27 mouse cellular contexts compared by ENCODE assay signal in the genomic region with DNA sequence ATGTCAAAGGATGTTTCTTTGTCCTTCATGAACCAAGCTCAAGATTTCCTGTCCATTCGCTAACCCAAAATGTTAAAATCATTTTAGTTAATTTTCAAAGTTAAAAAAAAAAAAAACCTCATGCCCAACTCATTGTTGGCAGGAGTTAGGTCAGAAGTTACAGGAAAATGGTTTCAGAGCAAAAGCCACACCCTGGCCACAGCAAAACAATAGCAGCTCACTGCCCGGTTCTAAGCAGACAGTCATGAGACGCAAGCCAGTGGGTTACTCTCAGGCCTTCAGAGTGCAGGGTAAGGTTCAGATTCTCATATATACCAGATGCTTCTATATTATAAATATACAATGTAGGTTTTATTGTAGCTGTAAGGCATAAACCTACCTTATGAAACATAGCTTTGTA. TPM values are rescaled to one million over a fixed set of nuclear protein-coding genes. Genes with fewer than 3 reads are reported as not detected.
DNase-seq lines count a peak whose midpoint lies in the region; ATAC-seq and TF ChIP-seq lines count a peak whose summit lies in the region.
"Had no signal": no experiment of that assay in that cellular context is flagged by ENCODE, and none has a peak within 500 bp of the region (broad histone marks: within the 10 kb centered on the region; RNA-seq: fewer than 3 reads in every experiment).

No protein-coding gene starts in this region.

- no peaks in the 10 kb centered on the region for H3K27me3 ChIP-seq in heart, adult 2 months (ENCODE audit: control insufficient read depth, insufficient read depth, low read length)
- H3K27me3 ChIP-seq in forebrain, embryonic 16.5 days (replicated peaks; ENCODE audit: control insufficient read depth, insufficient read depth, low read length), result no peaks in the 10 kb centered on the region; the same call in 1 of the 2 replicates
- H3K27me3 ChIP-seq: heart, embryonic 12.5 days; hindbrain, embryonic 13.5 days; liver, embryonic 15.5 days; Patski had no signal

- peak overlapping the region; percentile 56; the same call in 1 of the 2 replicates for H3K27ac ChIP-seq in heart, adult 2 months
- peak overlapping the region; percentile 40; the same call in 1 of the 2 replicates for H3K27ac ChIP-seq in cortical plate, adult 2 months (ENCODE audit: insufficient read depth, low read length)
- H3K27ac ChIP-seq in forebrain, embryonic 16.5 days (ENCODE audit: low read length), result no peak overlapping the region
- H3K27ac ChIP-seq: embryonic facial prominence, embryonic 13.5 days; forebrain, embryonic 12.5 days; hindbrain, embryonic 13.5 days; liver, embryonic 15.5 days; macrophage; midbrain, embryonic 10.5 days had no signal

- no peaks in the 10 kb centered on the region for H3K36me3 ChIP-seq in heart, adult 2 months (ENCODE audit: control insufficient read depth, insufficient read depth, low read length)
- no peaks in the 10 kb centered on the region for H3K36me3 ChIP-seq in forebrain, embryonic 16.5 days (ENCODE audit: control insufficient read depth, insufficient read depth)
- H3K36me3 ChIP-seq: embryonic facial prominence, embryonic 13.5 days; forebrain, embryonic 12.5 days; heart, embryonic 12.5 days; hindbrain, embryonic 13.5 days; liver, embryonic 15.5 days; midbrain, embryonic 10.5 days had no signal

- H3K9me3 ChIP-seq in forebrain, embryonic 16.5 days (ENCODE audit: control insufficient read depth, low read length), result no peaks in the 10 kb centered on the region
- H3K9me3 ChIP-seq: embryonic facial prominence, embryonic 13.5 days; forebrain, embryonic 12.5 days; heart, embryonic 12.5 days; hindbrain, embryonic 13.5 days; liver, embryonic 15.5 days; midbrain, embryonic 10.5 days had no signal

- H3K4me2 ChIP-seq in forebrain, embryonic 16.5 days (ENCODE audit: low read length), result no peak overlapping the region
- H3K4me2 ChIP-seq: embryonic facial prominence, embryonic 13.5 days; forebrain, embryonic 12.5 days; heart, embryonic 12.5 days; hindbrain, embryonic 13.5 days; liver, embryonic 15.5 days had no signal

- no peak overlapping the region for H3K4me3 ChIP-seq in heart, adult 2 months
- no peak overlapping the region for H3K4me3 ChIP-seq in cortical plate, adult 2 months (ENCODE audit: insufficient read depth, low read length)
- H3K4me3 ChIP-seq in forebrain, embryonic 16.5 days (replicated peaks; ENCODE audit: low read length), result no peak overlapping the region
- H3K4me3 ChIP-seq: embryonic facial prominence, embryonic 13.5 days; erythroblast, embryonic 14.5 days; forebrain, embryonic 12.5 days; heart, embryonic 12.5 days; hindbrain, embryonic 13.5 days; liver, embryonic 15.5 days; midbrain, embryonic 10.5 days; myocyte had no signal

- TF ChIP-seq CTCF in heart, adult 2 months (IDR thresholded peaks at IDR 0.05), result no peak
- TF ChIP-seq CTCF in cortical plate, adult 2 months (IDR thresholded peaks at IDR 0.05; ENCODE audit: extremely low read depth, insufficient read depth, low read length), result no peak

- ATAC-seq in forebrain, embryonic 16.5 days, result no peak
- ATAC-seq: inflammation-experienced regulatory T-cells, adult 6 months; midbrain, embryonic 16.5 days; Patski had no signal

- intact Hi-C loops in heart, adult 2 months (cut with DNase I), result no loop called here
- intact Hi-C loops in heart, postnatal 36 days (cut with DNase I), result no loop called here

- H3K4me1 ChIP-seq in heart, adult 2 months (ENCODE audit: control insufficient read depth, insufficient read depth, low read length), result peaks cover 1% of the 10 kb centered on the region
- H3K4me1 ChIP-seq in cortical plate, adult 2 months (ENCODE audit: control insufficient read depth, insufficient read depth, low read length), result no peaks in the 10 kb centered on the region; the same call in 1 of the 2 replicates
- H3K4me1 ChIP-seq in forebrain, embryonic 16.5 days (replicated peaks; ENCODE audit: control insufficient read depth, insufficient read depth, low read length), result peaks cover 6% of the 10 kb centered on the region

- TF ChIP-seq POLR2A in heart, adult 2 months (IDR thresholded peaks at IDR 0.05; ENCODE audit: insufficient read depth, low read depth, low read length), result no peak
- no peak for TF ChIP-seq POLR2A in cortical plate, adult 2 months (IDR thresholded peaks at IDR 0.05; ENCODE audit: extremely low read depth, insufficient read depth, low read length)

- 47% methylated on average over 3 of the region's 3 CpGs for WGBS in heart, adult 2 months
- WGBS in forebrain, embryonic 16.5 days, result 82% methylated on average over 3 of the region's 3 CpGs

- DNase-seq in heart, adult 2 months, result peak in 1 of 2 experiments; percentile 9
- no peak for DNase-seq in heart, postnatal 36 days
- peak; percentile 71 for DNase-seq in 416B (ENCODE audit: low read depth)
- DNase-seq in lung, postnatal 25 days (ENCODE audit: low spot score), result peak; percentile 38
- no peak for DNase-seq in spleen, postnatal 4 days (ENCODE audit: low spot score in 2 of 2)
- DNase-seq: adrenal gland, adult 2 months; cerebellum, adult 11-12 months; cerebellum, postnatal 14 days; embryo, embryonic 11 days; heart, postnatal 10 days; kidney, adult 8-10 months; kidney, postnatal 10 days; liver had no signal

- H3K9ac ChIP-seq in heart, adult 2 months (ENCODE audit: low read depth, low read length), result no peak overlapping the region
- H3K9ac ChIP-seq in forebrain, embryonic 16.5 days (replicated peaks; ENCODE audit: low read depth, low read length), result no peak overlapping the region
- H3K9ac ChIP-seq: embryonic facial prominence, embryonic 13.5 days; forebrain, embryonic 12.5 days; heart, embryonic 12.5 days; hindbrain, embryonic 13.5 days; liver, embryonic 15.5 days had no signal

- no peaks in the 10 kb centered on the region; the same call in 1 of the 2 replicates for H3K79me2 ChIP-seq in heart, adult 2 months (replicated peaks; ENCODE audit: control insufficient read depth, insufficient read depth, low read length)

- TF ChIP-seq EP300 in heart, adult 2 months (IDR thresholded peaks at IDR 0.05; ENCODE audit: insufficient read depth, low read depth, low read length), result no peak

RNA-seq across cellular contexts. Expression of gene Enpp4, which starts 2.7 kb away (rescaled TPM):
- total RNA-seq in heart, adult 2 months (2021), result 10 to 100 TPM; 21.6 to 24.6 TPM
- polyA plus RNA-seq in heart, adult 2 months (2012; rRNA removed), result 8.5 and 18.2 TPM in 2 replicates
- total RNA-seq in heart, postnatal 36 days (2021), result 10 to 100 TPM; 21.1 to 22.6 TPM
- 12.6 and 14.4 TPM in 2 replicates for polyA plus RNA-seq in cortical plate, adult 2 months (2012; rRNA removed)
- 5.7 and 6.2 TPM in 2 replicates for polyA plus RNA-seq in forebrain, embryonic 16.5 days (2015; fragmentation: Nextera tagmentation; extraction: Ambion mirVana)

RNA-seq across cellular contexts. Expression of gene Enpp5, which starts 29.7 kb away (rescaled TPM):
- 10 to 100 TPM; 13.3 to 14.2 TPM for total RNA-seq in heart, adult 2 months (2021)
- 14.2 and 24.6 TPM in 2 replicates for polyA plus RNA-seq in heart, adult 2 months (2012; rRNA removed)
- total RNA-seq in heart, postnatal 36 days (2021), result 10 to 100 TPM; 11.9 to 13.4 TPM
- 204 and 216 TPM in 2 replicates for polyA plus RNA-seq in cortical plate, adult 2 months (2012; rRNA removed)
- 75.7 and 90.0 TPM in 2 replicates for polyA plus RNA-seq in forebrain, embryonic 16.5 days (2015; fragmentation: Nextera tagmentation; extraction: Ambion mirVana)

Comparison
In these comparisons a context has a peak if more than half of its experiments do, and no peak if none do; other contexts are left out.
1. DNase-seq: peak in 416B (single experiment) and lung, postnatal 25 days (single experiment); none in heart, postnatal 36 days (0 of 2) and spleen, postnatal 4 days (0 of 2).